Mouse (Mus musculus) mouse trophoblast stem cell (cell line): ENCODE results near the gene Rere.

Experiments used
- in situ Hi-C, 2 experiments: fragments of 300-500 bp; cut with MseI, MboI; formaldehyde crosslinking; loops; 2 replicates in 1 of 2; 3 replicates in 1 of 2; pipeline ENCODE4 v1.15.1; 2025

The Rere gene

DNA sequence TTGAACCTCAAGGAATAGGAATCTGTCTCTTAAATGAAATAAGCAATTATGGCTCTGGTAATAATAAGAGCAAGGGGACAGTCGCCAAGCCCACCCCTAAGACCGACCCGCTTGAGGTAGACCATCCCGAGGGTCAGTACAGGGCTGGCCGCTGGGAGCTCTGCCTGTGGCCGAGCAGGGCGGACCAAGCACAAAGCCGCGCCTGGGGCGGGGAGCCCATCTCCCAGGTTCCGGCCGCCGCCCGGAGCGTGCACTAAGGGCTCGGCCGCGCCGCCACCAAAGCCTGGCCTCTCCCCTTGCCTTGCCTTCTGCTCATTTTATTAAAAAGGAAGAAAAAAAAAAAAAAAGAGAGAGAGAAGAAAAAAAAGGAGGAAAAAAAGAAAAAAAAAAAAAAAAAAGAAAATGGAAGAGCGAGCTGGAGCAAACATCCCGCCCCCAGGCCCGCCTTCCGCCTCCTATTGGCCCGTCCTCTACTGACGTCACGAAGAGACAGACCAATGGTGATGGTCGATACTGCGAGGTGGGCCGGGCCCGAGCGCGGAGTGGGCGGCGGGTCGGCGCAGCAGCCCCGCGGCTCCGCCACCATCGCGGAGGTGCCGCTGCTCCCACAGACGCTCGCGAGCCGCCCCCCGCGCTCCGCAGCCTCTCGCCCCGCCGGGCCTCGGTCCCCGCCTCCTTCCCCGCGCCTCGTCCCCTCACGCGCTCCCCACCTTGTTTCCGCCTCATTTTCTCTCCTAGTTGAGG, at the start of gene Rere:
Gene Rere (plus strand): TSS at position 629 of the 744 bp plus-strand sequence.
- in situ Hi-C loops = no loop called here

DNA sequence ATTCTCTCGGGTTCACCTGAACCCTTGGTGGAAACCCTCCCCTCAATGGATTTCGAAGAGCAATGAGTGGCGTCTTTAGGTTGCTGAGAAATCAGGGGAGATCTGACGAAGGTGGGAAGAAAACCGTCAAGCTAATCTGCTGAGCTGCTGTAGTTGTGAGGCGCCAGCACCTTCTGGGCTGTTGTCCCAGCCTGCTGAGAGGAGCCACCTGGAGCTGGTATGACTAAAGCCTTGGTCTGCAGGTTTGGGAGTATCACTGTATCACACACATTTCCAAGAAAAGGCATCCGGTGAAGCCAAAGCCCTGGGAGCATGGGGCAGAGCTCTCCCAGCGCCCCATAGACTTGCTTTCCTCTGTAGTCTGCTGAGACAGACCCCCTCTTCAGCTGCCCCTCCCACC, 49.6 kb upstream of the Rere start:
- in situ Hi-C loops = no loop called here

DNA sequence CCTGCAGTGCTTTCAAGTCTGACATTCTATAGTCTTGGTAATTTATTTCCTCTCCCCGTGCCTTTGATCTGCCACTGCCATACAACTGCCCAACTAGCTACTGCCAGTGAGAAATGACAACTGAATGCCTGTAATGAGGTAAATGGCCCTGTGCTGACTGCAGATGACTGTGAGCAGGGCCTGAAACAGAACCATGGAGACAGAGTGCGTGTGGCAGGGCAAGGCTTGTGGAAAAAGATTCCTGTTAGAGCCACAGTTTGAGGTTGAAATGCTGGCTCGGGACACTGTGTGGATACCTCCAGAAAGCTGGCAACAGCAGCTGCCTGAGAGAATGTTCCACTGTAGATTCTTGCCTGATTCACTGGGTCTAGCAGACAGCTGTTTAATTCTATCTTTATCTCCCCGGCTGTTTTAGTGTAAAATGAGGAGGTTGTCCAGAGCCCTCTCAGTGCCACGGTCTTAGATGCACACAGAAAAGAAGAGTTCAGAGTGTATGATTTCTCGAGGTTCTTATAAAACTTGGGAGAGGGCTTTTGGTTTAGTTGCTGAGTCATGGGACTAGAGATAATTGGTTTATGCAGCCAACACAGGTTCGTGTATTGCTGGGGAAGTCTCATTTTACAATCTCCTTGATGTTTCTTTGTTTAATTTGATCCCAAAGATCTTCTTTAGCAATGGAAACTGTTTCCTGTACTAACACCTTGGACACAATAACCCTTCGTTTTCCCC, 46.7 kb upstream of the Rere start:
- in situ Hi-C loops = no loop called here

DNA sequence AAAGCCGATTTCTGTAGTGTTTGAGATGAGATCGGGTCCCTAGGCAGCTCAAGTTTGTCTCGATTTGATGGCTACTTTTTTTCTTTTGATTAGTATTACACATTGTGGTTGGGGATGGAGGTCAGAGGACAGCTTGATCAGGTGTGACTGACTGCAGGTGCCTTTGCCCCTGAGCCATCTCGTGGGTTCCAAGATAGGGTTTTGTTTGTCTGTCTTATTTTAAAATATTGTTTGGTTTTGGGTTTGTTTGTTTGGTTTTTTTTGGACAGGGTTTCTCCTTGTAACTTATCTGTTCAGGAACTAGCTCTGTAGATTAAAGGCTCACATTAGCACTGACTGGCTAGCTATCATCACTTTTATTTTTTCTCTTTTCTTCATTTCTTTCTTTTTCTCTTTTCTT, 45.9 kb upstream of the Rere start:
- in situ Hi-C loops = no loop called here

DNA sequence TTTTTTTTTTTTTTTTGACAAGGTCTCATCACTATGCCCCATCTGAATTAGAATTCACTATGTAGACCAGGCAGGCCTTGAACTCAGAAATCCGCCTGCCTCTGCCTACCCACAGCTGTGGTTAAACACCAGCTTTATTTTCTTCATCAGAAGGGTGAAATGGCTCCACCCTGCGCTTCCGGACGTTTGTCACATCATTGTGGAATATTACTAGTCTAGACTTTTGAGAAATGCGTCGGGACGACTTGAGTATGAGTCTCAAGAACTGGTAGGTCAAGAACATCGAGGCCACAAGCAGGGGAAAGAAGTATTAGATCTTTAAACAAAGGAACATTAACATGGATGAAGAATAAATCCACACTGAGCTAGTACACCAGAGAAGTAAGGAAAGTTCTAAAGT, 45.4 kb upstream of the Rere start:
- in situ Hi-C loops = no loop called here

DNA sequence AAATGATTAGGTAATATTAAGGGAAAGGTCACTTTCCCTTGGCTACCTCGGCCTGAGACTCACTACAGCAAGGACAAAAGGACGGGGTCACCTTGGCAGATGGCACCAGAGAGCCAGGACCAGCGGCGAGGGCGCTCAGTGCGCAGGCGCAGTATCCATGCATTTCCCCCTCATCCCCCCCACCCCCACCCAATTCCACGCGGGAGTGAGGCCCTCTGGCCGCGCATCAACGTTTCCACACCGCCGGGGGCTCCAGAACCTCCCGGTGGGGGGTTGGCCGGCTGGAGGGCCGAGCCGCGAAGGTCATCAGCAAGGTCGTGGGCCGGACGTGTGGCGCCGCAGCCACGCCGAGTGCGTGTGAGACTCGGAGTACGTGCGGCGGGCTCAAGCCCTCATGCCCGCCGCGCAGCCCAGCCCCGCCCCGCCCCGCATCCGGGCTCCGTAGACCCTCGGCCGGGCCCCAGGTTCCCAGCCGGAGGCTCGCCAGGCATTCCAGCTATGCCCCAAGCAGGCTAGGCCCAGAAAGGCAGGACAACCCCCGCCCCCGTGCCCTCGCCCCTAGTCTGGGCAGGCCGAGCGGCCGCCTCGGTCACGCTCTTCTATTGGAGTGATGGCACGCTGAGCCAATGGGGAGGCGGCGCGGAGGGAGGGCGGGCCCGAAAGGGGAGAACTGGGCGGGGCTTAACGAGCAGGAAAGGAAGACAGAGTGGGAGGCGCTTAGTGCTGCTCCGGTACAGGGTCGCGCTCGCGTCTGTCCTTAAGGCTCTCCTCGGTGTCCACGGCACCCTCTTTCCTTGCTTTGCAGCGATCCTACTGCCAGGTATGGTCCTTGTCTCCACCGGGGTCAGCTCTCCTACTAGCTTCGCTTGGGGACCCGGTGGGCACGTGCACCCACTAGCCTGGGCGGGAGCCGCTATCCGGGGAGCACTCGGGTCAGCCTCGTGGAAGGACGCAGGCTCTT, 44.6 kb upstream of the Rere start, which contains the start of gene Eno1:
Gene Eno1 (plus strand): TSS at position 201 of the 961 bp plus-strand sequence.
- in situ Hi-C loops = no loop called here

DNA sequence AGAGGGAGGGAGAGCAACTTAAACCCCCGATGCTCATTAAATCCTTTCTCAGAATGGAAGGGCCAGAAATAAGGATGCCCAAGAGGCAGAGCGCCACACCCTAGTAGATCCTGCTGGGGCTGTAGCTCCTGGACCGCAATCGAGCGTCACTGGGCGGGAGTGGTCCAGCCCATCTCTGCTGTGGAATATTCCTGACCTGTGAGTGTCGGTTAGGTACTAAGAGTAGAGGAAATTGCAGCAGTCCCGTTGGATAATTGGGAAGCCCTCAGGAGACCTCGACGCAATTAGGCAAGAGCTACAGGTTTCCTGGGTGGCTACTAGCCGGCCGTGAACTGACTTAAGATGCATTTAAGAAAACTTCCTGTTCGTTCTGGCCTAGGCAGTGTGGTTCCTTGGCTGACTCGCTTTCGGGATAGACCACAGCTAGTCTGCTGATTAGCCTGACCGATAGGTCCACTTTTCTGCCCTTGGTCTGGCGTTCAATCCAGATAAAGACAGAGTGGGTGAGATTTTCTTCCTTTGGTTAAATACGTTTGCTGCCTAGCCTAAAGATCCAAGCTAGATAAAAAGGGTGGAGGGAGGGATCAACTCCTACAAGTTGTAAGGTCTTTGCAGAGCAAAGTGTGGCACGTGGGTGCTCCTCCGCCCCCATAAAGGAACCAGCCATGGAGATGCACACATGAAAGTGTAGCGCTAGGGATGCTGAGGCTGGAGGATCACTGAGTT, 43.6 kb upstream of the Rere start:
- in situ Hi-C loops = no loop called here

DNA sequence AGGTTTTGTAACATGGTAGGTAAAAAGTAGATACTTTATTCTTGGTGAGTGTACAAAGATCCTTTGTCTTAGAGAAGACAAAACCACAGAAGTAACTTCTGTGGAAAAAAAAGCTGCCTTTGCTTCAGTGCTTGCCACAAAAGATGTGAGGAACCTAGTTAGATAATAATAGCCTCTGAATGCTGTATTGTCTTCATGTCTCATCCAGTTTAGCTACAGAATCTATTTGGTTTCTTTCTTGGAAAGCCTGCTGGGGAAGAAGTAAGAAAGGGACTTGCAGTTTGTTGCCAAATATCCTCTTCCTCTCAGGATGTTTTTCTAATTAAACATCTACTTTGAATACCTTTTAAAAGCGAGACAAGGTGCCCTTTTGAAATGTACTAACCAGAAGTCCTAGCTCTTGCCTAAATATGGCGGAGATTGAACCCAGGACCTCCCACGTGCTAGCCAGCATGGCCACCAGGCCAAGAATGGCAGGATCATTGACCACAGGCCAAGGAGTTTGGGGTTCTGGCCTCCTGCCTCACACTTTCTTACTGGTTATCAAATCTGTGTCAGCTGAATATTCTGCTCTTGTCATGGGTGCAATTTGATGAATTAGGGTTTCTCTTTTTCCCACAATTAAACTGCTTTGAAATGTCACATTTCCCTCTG, 42.9 kb upstream of the Rere start:
- in situ Hi-C loops = no loop called here

DNA sequence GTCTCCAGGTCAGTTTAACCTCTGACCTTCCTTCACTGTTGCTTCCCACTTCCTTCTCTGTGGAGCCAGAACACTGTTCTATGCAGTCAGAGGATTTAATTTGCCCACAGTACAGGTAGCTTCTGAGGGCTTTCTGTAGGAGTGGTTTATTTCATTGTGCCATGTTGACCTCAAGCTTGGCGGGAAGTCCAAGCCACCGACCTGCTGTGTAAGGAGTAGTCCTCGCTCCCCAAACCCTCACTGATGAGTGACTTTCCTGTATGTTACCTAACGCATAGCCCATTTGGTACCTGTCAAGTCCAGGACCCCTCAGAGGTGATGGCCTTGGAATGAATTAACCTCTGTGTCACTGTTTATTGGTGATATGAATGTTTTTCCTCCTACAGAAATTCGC, 42.4 kb upstream of the Rere start:
- in situ Hi-C loops = no loop called here

DNA sequence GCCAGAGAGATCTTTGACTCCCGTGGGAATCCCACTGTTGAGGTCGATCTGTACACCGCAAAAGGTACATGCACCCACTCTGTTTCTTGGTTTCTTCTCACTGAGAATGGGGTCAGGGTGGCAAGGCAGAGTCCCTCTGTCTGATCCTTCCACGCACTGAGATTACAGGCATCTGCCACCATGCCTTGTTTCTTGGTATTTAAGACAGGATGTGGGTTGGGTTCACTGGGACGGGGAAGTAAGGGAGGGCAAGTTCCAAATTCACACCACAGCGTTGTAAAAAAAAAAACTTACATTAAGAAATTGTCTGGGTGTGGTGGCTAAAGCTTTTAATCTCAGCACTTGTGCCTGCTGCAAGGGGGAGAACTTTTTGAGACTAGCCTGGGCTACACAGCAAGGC, 41.9 kb upstream of the Rere start:
- in situ Hi-C loops = no loop called here

DNA sequence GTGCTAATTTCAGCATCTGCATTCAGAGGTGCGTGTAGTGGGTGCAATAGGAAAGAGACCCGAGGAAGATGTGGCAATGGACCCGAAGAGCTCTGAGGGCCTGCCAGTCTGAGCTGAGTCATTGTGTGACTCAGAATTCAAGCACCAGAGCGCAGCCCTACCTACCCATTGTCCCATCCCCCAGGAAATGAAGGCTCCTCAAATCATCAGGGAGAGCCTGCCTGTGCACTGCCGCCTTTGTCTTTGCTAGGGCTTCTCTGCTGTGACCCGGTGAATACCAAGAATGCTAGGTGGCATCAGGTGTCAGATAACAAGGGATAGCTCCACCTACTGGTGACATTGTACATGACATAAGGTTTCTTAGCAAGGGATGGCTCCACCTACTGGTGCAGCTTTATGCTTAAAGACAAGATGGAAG, 41.5 kb upstream of the Rere start:
- in situ Hi-C loops = no loop called here

DNA sequence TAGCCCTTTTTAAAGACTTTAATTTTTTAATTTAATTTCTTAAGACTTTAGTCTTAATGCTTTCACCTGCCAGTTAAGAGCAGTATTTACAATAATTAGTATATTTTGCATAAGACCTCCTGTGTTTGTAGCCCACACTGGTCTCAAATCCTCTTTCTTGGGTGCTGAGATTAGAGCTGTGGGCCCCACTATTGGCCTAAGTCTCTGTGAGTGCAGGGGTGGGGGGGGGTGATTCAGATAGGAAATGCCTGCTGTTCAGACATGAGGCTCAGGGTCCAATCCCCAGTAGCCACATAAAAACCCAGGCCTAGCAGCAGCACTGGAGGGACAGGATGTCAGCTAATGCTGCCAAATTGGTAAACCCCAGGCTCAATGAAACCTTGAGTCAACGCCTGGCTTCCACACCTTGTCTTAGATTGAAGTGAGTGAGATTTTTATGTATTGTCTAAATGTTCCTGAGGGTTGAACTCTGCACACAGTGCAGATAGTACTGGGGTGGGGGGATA, 41.0 kb upstream of the Rere start:
- in situ Hi-C loops = no loop called here

DNA sequence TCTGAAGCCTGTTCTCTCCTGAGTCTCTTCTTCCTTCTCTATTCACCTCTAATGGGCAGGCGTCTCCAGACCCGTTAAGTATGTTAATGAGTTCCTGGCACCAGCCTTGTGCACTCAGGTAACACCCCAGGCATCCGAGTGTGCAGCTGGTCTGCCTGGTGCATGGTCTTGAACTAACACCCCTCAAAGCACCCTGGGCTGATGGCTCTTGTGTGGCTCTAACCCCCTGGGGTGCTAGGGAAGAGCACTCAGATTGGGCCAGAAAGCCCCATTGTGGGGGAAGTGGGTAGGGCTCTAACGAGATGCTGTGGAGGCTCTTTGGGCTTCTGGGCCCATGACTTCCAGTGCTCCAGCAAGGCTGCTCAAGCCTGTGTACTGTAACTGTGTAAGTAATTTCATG, 39.7 kb upstream of the Rere start:
- in situ Hi-C loops = no loop called here

DNA sequence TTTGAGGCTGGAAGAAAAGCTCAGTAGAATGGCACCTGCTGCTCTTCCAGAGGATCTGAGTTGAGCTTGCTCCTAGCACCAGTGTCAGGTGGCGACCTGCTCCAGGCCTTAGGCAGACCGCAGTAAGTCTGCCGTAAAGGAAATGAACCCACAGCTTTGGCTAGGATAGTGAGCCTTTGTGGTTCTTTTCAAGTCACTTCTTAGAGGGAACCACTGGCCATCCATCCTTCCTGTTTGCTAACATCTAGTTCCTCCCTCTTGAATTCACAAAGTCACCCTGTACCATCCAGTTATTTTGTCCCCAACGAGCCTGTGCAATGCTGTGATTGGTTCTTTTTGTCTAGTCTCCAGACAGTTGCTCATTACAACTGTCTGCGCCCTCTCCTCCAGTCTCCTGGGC, 38.7 kb upstream of the Rere start:
- in situ Hi-C loops = no loop called here

DNA sequence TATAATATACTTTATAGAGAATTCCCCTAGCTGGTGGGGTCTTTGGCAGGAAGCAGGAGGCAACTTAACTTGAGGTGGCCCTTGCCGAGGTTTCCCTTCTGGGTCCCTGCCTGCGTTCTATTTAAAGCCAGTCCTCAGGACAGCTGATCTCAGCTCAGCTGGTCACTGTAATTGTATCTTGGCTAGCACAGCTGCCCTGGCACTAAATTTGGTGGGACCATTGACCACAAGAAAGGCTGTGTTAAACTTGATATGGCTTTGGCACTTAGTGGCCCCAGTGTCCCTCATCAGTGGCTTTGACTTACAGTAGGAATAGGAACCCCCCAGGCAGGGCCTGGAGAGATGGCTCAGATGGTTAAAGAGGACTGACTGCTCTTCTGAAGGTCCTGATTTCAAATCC, 35.6 kb upstream of the Rere start:
- in situ Hi-C loops = no loop called here

DNA sequence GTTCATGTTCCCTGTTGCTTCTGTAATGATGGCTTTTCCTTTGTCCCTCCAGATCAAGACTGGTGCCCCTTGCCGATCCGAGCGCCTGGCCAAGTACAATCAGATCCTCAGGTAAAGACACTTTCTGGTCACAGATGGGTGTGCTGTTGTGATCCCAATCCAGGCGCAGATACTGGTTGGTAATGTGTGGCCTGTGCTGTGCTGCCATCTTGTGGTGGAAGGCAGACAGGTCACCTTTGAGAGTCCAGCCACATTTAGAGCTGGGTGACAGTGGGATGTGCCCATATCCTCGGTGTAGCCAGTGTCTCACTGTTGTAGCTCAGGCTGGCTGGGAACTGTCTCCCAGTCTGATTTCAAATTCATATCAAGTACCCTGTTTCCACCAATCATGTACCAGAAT, 33.4 kb upstream of the Rere start:
- in situ Hi-C loops = no loop called here

DNA sequence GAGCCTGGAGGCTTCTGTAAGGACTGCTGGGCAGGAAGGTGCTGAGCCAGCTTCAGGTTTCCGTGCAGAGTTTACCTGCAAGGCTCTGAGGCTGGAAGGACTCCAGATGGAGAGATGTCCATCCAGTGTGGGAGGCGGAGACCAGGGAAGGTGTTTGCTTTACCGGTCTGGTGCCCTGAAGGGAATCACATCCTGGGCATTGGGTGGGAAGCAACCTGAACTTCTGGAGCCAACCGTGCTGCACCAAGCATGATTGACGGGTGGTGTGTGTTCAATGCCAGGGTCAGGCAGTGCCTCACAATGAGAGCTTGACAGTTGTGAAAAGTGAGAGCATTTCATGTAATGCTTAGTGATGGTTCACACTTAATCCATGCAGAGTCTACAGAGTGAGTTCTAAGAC, 32.5 kb upstream of the Rere start:
- in situ Hi-C loops = no loop called here

DNA sequence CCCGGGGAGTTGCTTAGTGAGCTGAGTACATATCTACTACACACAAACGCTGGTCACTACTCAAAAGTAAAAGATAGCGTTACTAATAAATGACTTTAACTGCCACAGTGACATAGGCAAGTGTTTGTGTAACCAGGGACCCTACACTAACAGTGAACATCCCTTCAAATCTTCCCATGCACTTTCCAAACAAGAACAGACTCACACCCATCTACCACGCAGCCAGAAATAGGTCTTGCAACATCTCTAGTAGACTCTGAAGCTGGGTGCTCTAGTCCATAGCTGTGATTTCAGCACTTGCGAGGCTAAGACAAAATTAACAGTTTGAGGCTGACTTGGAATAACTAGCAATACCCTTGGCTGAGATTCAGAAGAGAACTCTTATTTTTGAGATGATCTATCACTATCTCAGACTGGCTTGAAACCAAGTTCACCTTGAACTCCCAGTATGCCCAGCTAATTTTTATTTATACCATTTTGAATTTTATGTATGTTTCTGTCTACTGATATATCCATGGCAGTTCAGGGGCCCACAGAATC, 31.6 kb upstream of the Rere start:
- in situ Hi-C loops = no loop called here

DNA sequence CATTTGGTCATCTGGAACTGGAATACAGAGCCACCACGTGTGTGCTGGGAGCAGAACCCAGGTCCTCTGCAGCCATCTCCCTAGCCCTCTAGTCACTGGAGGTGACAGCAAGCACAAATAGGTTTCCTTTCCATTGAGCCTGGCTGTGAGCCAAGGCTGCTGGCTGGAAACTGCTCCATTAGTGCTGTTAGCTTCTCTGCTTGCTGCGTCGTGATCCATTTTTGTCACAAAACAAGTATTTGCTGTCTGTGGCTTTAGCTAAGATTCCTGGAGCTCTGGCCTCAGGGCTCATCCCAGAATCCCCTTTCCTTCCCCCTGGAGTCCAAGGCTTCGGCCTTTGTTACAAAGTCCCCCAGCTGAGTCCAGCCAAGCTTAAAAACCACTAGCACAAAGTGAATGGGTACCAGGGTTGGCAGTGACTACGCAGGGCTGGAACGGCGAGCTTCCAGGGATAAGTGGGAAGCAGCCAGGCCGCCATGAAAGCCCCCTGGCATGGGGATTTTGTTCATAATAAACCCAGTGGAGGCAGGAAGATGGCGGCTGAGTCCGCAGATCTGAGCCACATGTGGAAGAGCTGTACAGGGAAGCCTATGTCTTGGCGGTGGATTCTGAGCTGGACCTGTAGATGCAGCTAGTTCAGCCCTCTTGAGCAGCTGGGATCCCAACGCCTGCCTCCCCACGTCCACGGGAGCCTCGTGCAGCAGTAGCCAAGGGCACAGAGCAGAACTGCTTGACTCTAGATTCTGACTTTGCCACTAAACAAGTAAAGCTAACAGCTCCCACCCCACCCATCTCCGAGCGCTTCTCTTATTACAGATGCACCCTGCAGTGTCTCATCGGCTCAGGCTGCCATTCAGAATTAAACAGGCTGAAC, 30.7 kb upstream of the Rere start:
- in situ Hi-C loops = no loop called here

DNA sequence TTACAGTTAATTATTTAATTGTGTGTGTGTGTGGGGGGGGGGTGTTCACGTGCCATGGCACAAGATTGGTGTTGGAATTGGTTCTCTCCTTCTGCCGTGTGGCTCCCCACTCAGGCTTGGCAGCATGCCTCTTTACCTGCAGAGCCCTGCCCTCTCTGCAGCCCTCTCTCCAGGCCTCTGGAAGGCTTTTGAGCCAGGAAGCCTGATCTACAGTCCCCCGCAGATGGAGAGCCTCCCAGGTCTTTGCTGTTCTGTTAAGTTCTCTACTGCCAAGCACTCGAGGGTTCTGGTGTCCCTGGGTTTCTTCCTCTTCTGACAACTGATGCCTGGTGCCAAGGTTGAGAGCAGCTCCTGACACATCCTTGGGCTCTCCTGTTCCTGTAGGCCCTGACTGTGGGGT, 27.0 kb upstream of the Rere start:
- in situ Hi-C loops = no loop called here
